ENCODE assay signal across 12 mouse cellular contexts in the genomic region with DNA sequence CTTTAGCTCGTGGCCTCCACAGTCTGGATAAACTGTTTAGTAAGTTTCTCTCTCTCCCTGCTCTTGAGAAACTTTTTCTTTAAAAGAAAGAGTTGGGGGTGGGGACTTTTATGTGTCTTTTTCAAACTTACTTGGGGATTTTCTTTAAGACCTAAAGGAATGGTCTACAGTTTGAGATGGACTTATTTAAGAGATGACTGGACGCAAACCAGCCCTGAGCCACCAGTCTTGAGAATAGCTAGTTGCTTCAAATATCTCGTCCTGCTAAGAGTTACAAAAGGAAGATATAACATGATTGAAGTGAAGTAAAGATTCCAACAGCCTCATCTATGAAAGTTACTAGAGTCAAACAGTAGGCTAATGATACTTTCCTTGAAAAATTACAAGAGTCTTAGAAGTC. TPM values are rescaled to one million over a fixed set of nuclear protein-coding genes. Genes with fewer than 3 reads are reported as not detected.
A peak's percentile ranks its signal among the peaks of the same experiment; 100 is the strongest.
DNase-seq lines count a peak whose midpoint lies in the region; ATAC-seq lines count a peak whose summit lies in the region.
"Had no signal": no experiment of that assay in that cellular context is flagged by ENCODE, and none has a peak within 500 bp of the region (broad histone marks: within the 10 kb centered on the region; RNA-seq: fewer than 3 reads in every experiment).

No protein-coding gene starts in this region.

- no peak overlapping the region for H3K9ac ChIP-seq in heart, embryonic 15.5 days
- no peak overlapping the region for H3K9ac ChIP-seq in midbrain, embryonic 11.5 days (ENCODE audit: low read length)
- no peak overlapping the region for H3K9ac ChIP-seq in midbrain, embryonic 15.5 days
- no peak overlapping the region for H3K9ac ChIP-seq in limb, embryonic 12.5 days (replicated peaks)

- H3K4me1 ChIP-seq in heart, embryonic 15.5 days (replicated peaks), result peaks cover 69% of the 10 kb centered on the region
- H3K4me1 ChIP-seq in midbrain, embryonic 11.5 days (ENCODE audit: control insufficient read depth, insufficient read depth, low read length), result peaks cover 49% of the 10 kb centered on the region
- H3K4me1 ChIP-seq in midbrain, embryonic 15.5 days, result peaks cover 43% of the 10 kb centered on the region
- H3K4me1 ChIP-seq in limb, embryonic 12.5 days (replicated peaks), result peaks cover 64% of the 10 kb centered on the region

- no peak for ATAC-seq in heart, embryonic 15.5 days (replicated peaks; ENCODE audit: insufficient number of reproducible peaks, insufficient read depth, low FRiP score, low read depth)
- no peak for ATAC-seq in midbrain, embryonic 11.5 days (ENCODE audit: low FRiP score)
- ATAC-seq in midbrain, embryonic 15.5 days (replicated peaks), result no peak
- ATAC-seq in limb, embryonic 12.5 days (ENCODE audit: insufficient number of reproducible peaks, insufficient read depth, low FRiP score, low TSS enrichment, low read depth), result no peak

- peak overlapping the region; percentile 93 for H3K27ac ChIP-seq in heart, embryonic 15.5 days
- no peak overlapping the region for H3K27ac ChIP-seq in midbrain, embryonic 11.5 days (ENCODE audit: low read depth, low read length)
- H3K27ac ChIP-seq in midbrain, embryonic 15.5 days, result no peak overlapping the region
- H3K27ac ChIP-seq in limb, embryonic 12.5 days, result 0 out of 2 replicates have a peak overlapping the region, but pooled peaks have one; percentile 35

- no peak overlapping the region for H3K4me3 ChIP-seq in heart, embryonic 15.5 days
- no peak overlapping the region for H3K4me3 ChIP-seq in midbrain, embryonic 11.5 days (ENCODE audit: low read depth, low read length)
- no peak overlapping the region for H3K4me3 ChIP-seq in midbrain, embryonic 15.5 days
- H3K4me3 ChIP-seq in limb, embryonic 12.5 days (replicated peaks), result no peak overlapping the region

- 53% methylated on average over 3 of the region's 3 CpGs for WGBS in heart, embryonic 15.5 days
- WGBS in midbrain, embryonic 11.5 days, result 64% methylated on average over 3 of the region's 3 CpGs
- WGBS in midbrain, embryonic 15.5 days, result 52% methylated on average over 3 of the region's 3 CpGs
- WGBS in limb, embryonic 12.5 days, result 67% methylated on average over 3 of the region's 3 CpGs

- H3K36me3 ChIP-seq in heart, embryonic 15.5 days, result no peaks in the 10 kb centered on the region
- no peaks in the 10 kb centered on the region for H3K36me3 ChIP-seq in midbrain, embryonic 11.5 days (ENCODE audit: control insufficient read depth, insufficient read depth, low read length)
- no peaks in the 10 kb centered on the region for H3K36me3 ChIP-seq in midbrain, embryonic 15.5 days (replicated peaks)
- 0 out of 2 replicates have a peak, but pooled peaks cover 3% of the 10 kb centered on the region for H3K36me3 ChIP-seq in limb, embryonic 12.5 days

- H3K27me3 ChIP-seq in heart, embryonic 15.5 days, result no peaks in the 10 kb centered on the region
- H3K27me3 ChIP-seq in midbrain, embryonic 11.5 days (ENCODE audit: control insufficient read depth, insufficient read depth, low read length), result no peaks in the 10 kb centered on the region
- no peaks in the 10 kb centered on the region for H3K27me3 ChIP-seq in midbrain, embryonic 15.5 days (replicated peaks)
- H3K27me3 ChIP-seq in limb, embryonic 12.5 days, result no peaks in the 10 kb centered on the region

- intact Hi-C loops in heart, postnatal 14 days (cut with DNase I), result no loop called here

- peak overlapping the region; percentile 75; the same call in 1 of the 2 replicates for H3K4me2 ChIP-seq in heart, embryonic 15.5 days
- 0 out of 2 replicates have a peak overlapping the region, but pooled peaks have one; percentile 11 for H3K4me2 ChIP-seq in midbrain, embryonic 11.5 days
- H3K4me2 ChIP-seq in midbrain, embryonic 15.5 days, result no peak overlapping the region
- H3K4me2 ChIP-seq in limb, embryonic 12.5 days, result peak overlapping the region; percentile 10; the same call in 1 of the 2 replicates

- H3K9me3 ChIP-seq in heart, embryonic 15.5 days (replicated peaks), result no peaks in the 10 kb centered on the region
- H3K9me3 ChIP-seq in midbrain, embryonic 11.5 days (ENCODE audit: control insufficient read depth, low read length), result no peaks in the 10 kb centered on the region
- H3K9me3 ChIP-seq in midbrain, embryonic 15.5 days, result no peaks in the 10 kb centered on the region
- no peaks in the 10 kb centered on the region for H3K9me3 ChIP-seq in limb, embryonic 12.5 days

- DNase-seq in heart, postnatal 14 days, result no peak
- peak; percentile 83 for DNase-seq in midbrain, embryonic 11.5 days (ENCODE audit: low spot score, missing footprints)
- DNase-seq in retina, embryonic 14.5 days (ENCODE audit: low spot score), result no peak
- no peak for DNase-seq in gastrocnemius, postnatal 10 days
- DNase-seq: adrenal gland, postnatal 14 days; cerebellum, adult 9-11 months; kidney, postnatal 4 days; right cerebral cortex, postnatal 25 days; thymus, postnatal 14 days had no signal

RNA-seq across cellular contexts. Expression of a gene that starts 4.0 kb away (rescaled TPM):
- 44.3 and 53.3 TPM in 2 replicates for polyA plus RNA-seq in heart, embryonic 15.5 days (2015; fragmentation: Nextera tagmentation; extraction: Ambion mirVana)
- total RNA-seq in heart, postnatal 14 days (2021), result 10 to 100 TPM; 61.8 to 77.4 TPM
- polyA plus RNA-seq in midbrain, embryonic 11.5 days (2014; fragmentation: Nextera tagmentation; extraction: Ambion mirVana), result 34.8 and 37.7 TPM in 2 replicates
- 24.6 and 27.7 TPM in 2 replicates for polyA plus RNA-seq in midbrain, embryonic 15.5 days (2015; fragmentation: Nextera tagmentation; extraction: Ambion mirVana)
- 37.2 and 37.8 TPM in 2 replicates for polyA plus RNA-seq in limb, embryonic 12.5 days (2016; fragmentation: Nextera tagmentation; extraction: Ambion mirVana)
- total RNA-seq in gastrocnemius, postnatal 10 days (2021), result 10 to 100 TPM; 31.7 to 46.3 TPM

Comparison
In these comparisons a context has a peak if more than half of its experiments do, and no peak if none do; other contexts are left out.
1. H3K27ac ChIP-seq: peak in heart, embryonic 15.5 days (single experiment) and limb, embryonic 12.5 days (single experiment); none in midbrain, embryonic 11.5 days (single experiment) and midbrain, embryonic 15.5 days (single experiment).